Mouse (Mus musculus): Measurements from ENCODE around the gene Tmem258. TPM values are rescaled to one million over a fixed set of nuclear protein-coding genes. Genes with fewer than 3 reads are reported as not detected.
A peak's percentile ranks its signal among the peaks of the same experiment; 100 is the strongest.

The Tmem258 gene
- polyA plus RNA-seq, 1 experiment, result 88.0 TPM

DNA sequence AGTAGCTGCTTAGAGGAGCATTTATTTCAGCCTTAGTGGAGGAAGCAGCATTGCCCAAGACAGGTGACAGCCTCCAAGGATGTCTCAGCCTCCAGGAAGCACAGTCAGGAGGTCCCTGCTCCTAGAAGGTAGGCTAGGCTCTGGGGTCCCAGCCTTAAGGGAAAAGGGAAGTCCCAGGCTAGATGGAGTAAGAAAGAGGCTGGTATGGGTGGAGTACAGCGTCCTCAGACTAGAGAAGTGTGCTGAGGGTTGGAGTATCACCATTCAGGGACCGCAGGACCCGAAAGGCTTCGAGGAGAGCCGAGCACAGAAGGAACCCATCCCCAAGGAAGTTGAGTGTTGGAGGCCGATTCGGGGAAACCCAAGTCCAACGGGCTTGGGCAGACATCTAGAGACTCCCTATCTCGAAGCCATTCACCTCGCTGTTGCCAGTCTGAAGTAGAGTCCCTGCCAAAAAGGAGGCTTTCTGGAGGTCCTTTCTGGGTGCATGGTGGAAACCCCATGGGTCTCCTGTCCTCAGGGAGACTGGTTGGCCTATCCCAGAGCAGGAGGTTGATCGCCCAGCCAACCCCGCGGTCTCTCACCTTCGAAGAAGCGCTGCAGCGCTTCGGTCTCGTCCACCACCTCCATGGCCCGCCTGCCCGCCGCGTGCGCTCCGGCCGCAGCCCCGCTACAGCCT is 36.3 kb downstream of the Tmem258 start:
- Histone ChIP-seq H3K4me1 (ENCODE audit: control insufficient read depth, insufficient read depth, insufficient read length) (peaks cover 5% of the 10 kb centered on the region; the same call in 1 of the 2 replicates), H3K4me3 (ENCODE audit: extremely low read depth, insufficient read depth, insufficient read length) (peak overlapping the region; percentile 38; the same call in 1 of the 2 replicates)
- DNase-seq (ENCODE audit: low read depth in 1 of 2, low spot score in 2 of 2), result no peak

GRCm38 (mm10) chr19:10240654-10241305 is 37.0 kb downstream of the Tmem258 start, which contains the start of gene Myrf:
TSS of gene Myrf (minus strand) at chr19:10240748.
- Histone ChIP-seq H3K27ac (ENCODE audit: insufficient read depth, low read length) (no peak within 1 kb of the TSS), H3K27me3 (ENCODE audit: control insufficient read depth, insufficient read depth, low read length) (peaks cover 6% of the 10 kb centered on the region)

More for the DNA sequence above, 36.3 kb downstream of the Tmem258 start:
- WGBS, result 3% methylated on average over 26 of the region's 26 CpGs
- TF ChIP-seq CTCF (IDR thresholded peaks at IDR 0.05; ENCODE audit: extremely low read depth, insufficient read depth, insufficient read length, insufficient replicate concordance) (no peak), POLR2A (IDR thresholded peaks at IDR 0.05; ENCODE audit: low read depth, low read length) (no peak)
- Histone ChIP-seq H3K27ac (ENCODE audit: insufficient read depth, low read length) (no peak overlapping the region), H3K36me3 (ENCODE audit: control insufficient read depth, insufficient read depth, low read length) (no peaks in the 10 kb centered on the region), H3K27me3 (ENCODE audit: control insufficient read depth, insufficient read depth, low read length) (peaks cover 6% of the 10 kb centered on the region)

DNA sequence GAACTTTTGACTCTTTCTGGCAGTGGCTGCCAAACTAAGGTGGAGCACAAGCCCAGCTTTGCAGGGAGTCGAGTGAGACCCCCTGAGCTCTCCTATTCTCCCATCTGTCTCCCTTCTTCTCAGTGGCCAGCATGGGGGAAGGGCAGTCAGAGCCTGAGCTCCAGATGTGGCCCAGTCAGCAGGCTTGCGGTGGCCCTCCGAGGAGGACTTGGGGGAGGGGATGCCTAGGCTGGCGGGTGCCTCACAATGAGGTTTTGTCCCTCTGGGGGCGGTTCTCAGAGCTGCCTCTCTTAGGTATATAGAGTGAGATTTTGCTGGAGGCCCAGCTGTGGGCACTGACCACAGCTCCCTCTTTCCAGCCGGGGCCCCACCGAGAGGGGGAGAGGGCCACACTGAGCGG is 39.1 kb downstream of the Tmem258 start:
- Histone ChIP-seq H3K27ac (ENCODE audit: insufficient read depth, low read length) (no peak overlapping the region), H3K4me3 (ENCODE audit: extremely low read depth, insufficient read depth, insufficient read length) (no peak overlapping the region), H3K27me3 (ENCODE audit: control insufficient read depth, insufficient read depth, low read length) (peaks cover 6% of the 10 kb centered on the region), H3K4me1 (ENCODE audit: control insufficient read depth, insufficient read depth, insufficient read length) (peaks cover 5% of the 10 kb centered on the region; the same call in 1 of the 2 replicates), H3K36me3 (ENCODE audit: control insufficient read depth, insufficient read depth, low read length) (no peaks in the 10 kb centered on the region)
- 56% methylated on average over 8 of the region's 8 CpGs for WGBS
- DNase-seq (ENCODE audit: low read depth in 1 of 2, low spot score in 2 of 2), result no peak
- TF ChIP-seq POLR2A (IDR thresholded peaks at IDR 0.05; ENCODE audit: low read depth, low read length) (no peak), CTCF (IDR thresholded peaks at IDR 0.05; ENCODE audit: extremely low read depth, insufficient read depth, insufficient read length, insufficient replicate concordance) (no peak)

More at GRCm38 (mm10) chr19:10240654-10241305, 37.0 kb downstream of the Tmem258 start, which contains the start of gene Myrf:
- no peaks in the 10 kb centered on the region for H3K36me3 ChIP-seq (ENCODE audit: control insufficient read depth, insufficient read depth, low read length)
- WGBS, result 11% methylated on average over 39 of the region's 43 CpGs
- TF ChIP-seq CTCF (IDR thresholded peaks at IDR 0.05; ENCODE audit: extremely low read depth, insufficient read depth, insufficient read length, insufficient replicate concordance) (peak; percentile 96), POLR2A (IDR thresholded peaks at IDR 0.05; ENCODE audit: low read depth, low read length) (no peak)
- H3K4me1 ChIP-seq (ENCODE audit: control insufficient read depth, insufficient read depth, insufficient read length), result peaks cover 5% of the 10 kb centered on the region; the same call in 1 of the 2 replicates
- DNase-seq (ENCODE audit: low read depth in 1 of 2, low spot score in 2 of 2), result peak; percentile 7 to 48
- H3K4me3 ChIP-seq (ENCODE audit: extremely low read depth, insufficient read depth, insufficient read length), result peak within 1 kb of the TSS; percentile 38; the same call in 1 of the 2 replicates

- Histone ChIP-seq H3K36me3 (ENCODE audit: control insufficient read depth, insufficient read depth, low read length) (no peaks in the 10 kb centered on the region), H3K27me3 (ENCODE audit: control insufficient read depth, insufficient read depth, low read length) (peaks cover 6% of the 10 kb centered on the region), H3K27ac (ENCODE audit: insufficient read depth, low read length) (no peak overlapping the region), H3K4me1 (ENCODE audit: control insufficient read depth, insufficient read depth, insufficient read length) (peaks cover 5% of the 10 kb centered on the region; the same call in 1 of the 2 replicates), H3K4me3 (ENCODE audit: extremely low read depth, insufficient read depth, insufficient read length) (no peak overlapping the region)
- TF ChIP-seq POLR2A (IDR thresholded peaks at IDR 0.05; ENCODE audit: low read depth, low read length) (no peak), CTCF (IDR thresholded peaks at IDR 0.05; ENCODE audit: extremely low read depth, insufficient read depth, insufficient read length, insufficient replicate concordance) (peak; percentile 25; the same call in 1 of the 2 replicates)
- peak in 1 of 2 experiments; percentile 15 for DNase-seq (ENCODE audit: low read depth in 1 of 2, low spot score in 2 of 2)
- WGBS, result 25% methylated on average over 3 of the region's 3 CpGs
These were observed 40.4 kb downstream of the Tmem258 start for GRCm38 (mm10) chr19:10244183-10244582.

DNA sequence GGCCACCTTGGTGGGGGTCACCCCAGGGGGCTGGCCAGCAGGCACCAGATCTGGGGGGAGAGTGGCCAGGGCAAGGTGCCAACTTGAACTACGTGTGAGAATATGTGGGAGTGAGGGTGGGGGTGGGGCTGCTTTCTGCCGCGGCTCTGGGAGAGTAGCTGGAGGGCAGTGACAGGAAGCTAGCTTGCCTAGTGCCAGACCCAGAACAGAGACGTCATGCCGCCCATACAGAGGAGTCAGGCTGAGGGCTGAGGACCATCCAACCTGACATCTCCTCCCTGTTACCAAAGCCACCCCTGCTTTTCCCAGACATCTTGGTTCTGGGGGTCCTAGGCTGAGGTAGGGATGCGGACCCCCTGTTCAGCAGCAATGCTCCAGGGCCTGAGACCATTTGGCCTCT is 43.4 kb downstream of the Tmem258 start:
- WGBS, result 22% methylated on average over 6 of the region's 6 CpGs
- TF ChIP-seq POLR2A (IDR thresholded peaks at IDR 0.05; ENCODE audit: low read depth, low read length) (no peak), CTCF (IDR thresholded peaks at IDR 0.05; ENCODE audit: extremely low read depth, insufficient read depth, insufficient read length, insufficient replicate concordance) (no peak)
- no peak for DNase-seq (ENCODE audit: low read depth in 1 of 2, low spot score in 2 of 2)
- H3K4me3 ChIP-seq (ENCODE audit: extremely low read depth, insufficient read depth, insufficient read length), result no peak overlapping the region
- no peaks in the 10 kb centered on the region for H3K27me3 ChIP-seq (ENCODE audit: control insufficient read depth, insufficient read depth, low read length)
- H3K27ac ChIP-seq (ENCODE audit: insufficient read depth, low read length), result no peak overlapping the region
- H3K36me3 ChIP-seq (ENCODE audit: control insufficient read depth, insufficient read depth, low read length), result no peaks in the 10 kb centered on the region
- H3K4me1 ChIP-seq (ENCODE audit: control insufficient read depth, insufficient read depth, insufficient read length), result no peaks in the 10 kb centered on the region

GRCm38 (mm10) chr19:10248128-10248527 is 44.3 kb downstream of the Tmem258 start:
- DNase-seq (ENCODE audit: low read depth in 1 of 2, low spot score in 2 of 2), result no peak
- H3K27me3 ChIP-seq (ENCODE audit: control insufficient read depth, insufficient read depth, low read length), result no peaks in the 10 kb centered on the region
- no peak overlapping the region for H3K27ac ChIP-seq (ENCODE audit: insufficient read depth, low read length)
- TF ChIP-seq CTCF (IDR thresholded peaks at IDR 0.05; ENCODE audit: extremely low read depth, insufficient read depth, insufficient read length, insufficient replicate concordance), result no peak
- TF ChIP-seq POLR2A (IDR thresholded peaks at IDR 0.05; ENCODE audit: low read depth, low read length), result no peak
- no peak overlapping the region for H3K4me3 ChIP-seq (ENCODE audit: extremely low read depth, insufficient read depth, insufficient read length)
- WGBS, result 76% methylated on average over 20 of the region's 20 CpGs
- no peaks in the 10 kb centered on the region for H3K36me3 ChIP-seq (ENCODE audit: control insufficient read depth, insufficient read depth, low read length)
- H3K4me1 ChIP-seq (ENCODE audit: control insufficient read depth, insufficient read depth, insufficient read length), result no peaks in the 10 kb centered on the region

Other genes starting within 250 kb of the Tmem258 start
- gene Fth1, start 223.4 kb upstream of the Tmem258 start, polyA plus RNA-seq (2012; rRNA removed), result 3,609 and 4,045 TPM in 2 replicates
- gene Best1, start 202.4 kb upstream of the Tmem258 start, polyA plus RNA-seq (2012; rRNA removed), result 0.14 and 0.20 TPM in 2 replicates
- 73.5 and 77.8 TPM in 2 replicates for gene Rab3il1, start 202.3 kb upstream of the Tmem258 start, polyA plus RNA-seq (2012; rRNA removed)
- gene Fads3, start 162.4 kb upstream of the Tmem258 start, polyA plus RNA-seq (2012; rRNA removed), result 22.0 and 24.3 TPM in 2 replicates
- gene Fads2, start 102.3 kb upstream of the Tmem258 start, polyA plus RNA-seq (2012; rRNA removed), result 9.6 and 12.2 TPM in 2 replicates
- 17.8 and 20.0 TPM in 2 replicates for gene Fads1, start 21.1 kb upstream of the Tmem258 start, polyA plus RNA-seq (2012; rRNA removed)
- 16.0 and 23.4 TPM in 2 replicates for gene Fen1, start 155 bp downstream of the Tmem258 start, polyA plus RNA-seq (2012; rRNA removed)
- 2.3 and 3.8 TPM in 2 replicates for gene Myrf, start 36.7 kb downstream of the Tmem258 start, polyA plus RNA-seq (2012; rRNA removed)
- gene Dagla, start 100.9 kb downstream of the Tmem258 start, polyA plus RNA-seq (2012; rRNA removed), result 4.4 and 5.5 TPM in 2 replicates
- 0.29 and 0.31 TPM in 2 replicates for gene Syt7, start 185.1 kb downstream of the Tmem258 start, polyA plus RNA-seq (2012; rRNA removed)